Mouse (Mus musculus) brown adipose tissue, adult 24 weeks (tissue): ENCODE measurements at regions not wholly inside any gene's neighbourhood (a gene's known extent, or its start where the extent isn't known, plus 50 kb on each side); places are given as distances from the start of the nearest gene placed in this dataset.

ENCODE experiments used
- H3K27ac ChIP-seq: fragments of 200-500 bp; replicated peaks from 2 replicates; pipeline ENCODE4 v1.5.1; 2012; ENCODE audit warnings: low read depth, mild to moderate bottlenecking, low read length
- H3K4me1 ChIP-seq: fragments of 200-500 bp; 2 replicates; pipeline ENCODE4 v1.6.1; 2012; ENCODE audit warnings: low read length, mixed read lengths; ENCODE audit not compliant: control insufficient read depth, insufficient read depth, insufficient read length
- H3K4me3 ChIP-seq: fragments of 200-500 bp; 2 replicates; pipeline ENCODE4 v1.5.1; 2012; ENCODE audit warnings: low read depth, mild to moderate bottlenecking, low read length, moderate library complexity; ENCODE audit not compliant: insufficient read depth

DNA sequence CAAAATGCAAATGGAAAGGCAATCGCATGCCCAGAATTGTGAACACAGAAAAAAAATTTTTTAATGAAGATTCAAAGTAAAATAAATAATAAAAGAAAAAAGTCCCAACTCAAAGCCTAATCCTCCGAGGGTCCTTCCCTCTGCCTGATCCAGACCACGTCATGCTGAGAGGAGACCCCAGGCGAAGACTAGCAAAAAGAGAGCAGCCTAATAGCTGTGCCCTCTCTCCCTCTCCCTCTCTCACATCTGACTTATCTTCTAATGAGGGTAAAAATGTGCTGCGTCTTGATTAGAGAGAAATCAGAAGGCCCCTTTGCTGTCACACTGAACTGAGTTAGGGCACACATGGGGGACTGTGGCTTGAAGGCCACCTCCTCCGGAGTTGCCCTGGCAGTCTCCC, 163.1 kb upstream of the Nectin1 start:
- no peak overlapping the region for H3K27ac ChIP-seq
- no peaks in the 10 kb centered on the region for H3K4me1 ChIP-seq

DNA sequence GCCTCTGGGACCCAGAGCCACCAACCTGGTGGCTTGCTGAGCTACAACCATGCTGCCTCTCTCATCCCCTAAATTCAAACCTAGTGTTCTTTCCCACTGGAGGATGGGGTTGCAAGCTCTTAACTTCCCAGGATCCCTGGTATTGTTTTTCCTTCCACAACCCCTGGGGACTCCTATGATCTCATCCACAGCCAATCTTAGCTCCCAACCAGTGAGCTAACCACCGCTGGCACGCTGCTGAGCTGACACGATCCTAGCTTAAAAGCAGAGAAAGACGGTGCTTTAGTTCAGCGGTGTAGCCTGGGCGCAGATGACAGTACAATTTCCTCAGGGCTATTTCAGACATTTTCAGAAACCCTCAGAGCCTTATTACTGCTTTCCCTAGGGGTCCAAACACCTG, 158.2 kb upstream of the Nectin1 start:
- H3K4me1 ChIP-seq, result no peaks in the 10 kb centered on the region
- no peak overlapping the region for H3K27ac ChIP-seq
- no peak overlapping the region for H3K4me3 ChIP-seq

More for the DNA sequence above, 163.1 kb upstream of the Nectin1 start:
- H3K4me3 ChIP-seq, result no peak overlapping the region

DNA sequence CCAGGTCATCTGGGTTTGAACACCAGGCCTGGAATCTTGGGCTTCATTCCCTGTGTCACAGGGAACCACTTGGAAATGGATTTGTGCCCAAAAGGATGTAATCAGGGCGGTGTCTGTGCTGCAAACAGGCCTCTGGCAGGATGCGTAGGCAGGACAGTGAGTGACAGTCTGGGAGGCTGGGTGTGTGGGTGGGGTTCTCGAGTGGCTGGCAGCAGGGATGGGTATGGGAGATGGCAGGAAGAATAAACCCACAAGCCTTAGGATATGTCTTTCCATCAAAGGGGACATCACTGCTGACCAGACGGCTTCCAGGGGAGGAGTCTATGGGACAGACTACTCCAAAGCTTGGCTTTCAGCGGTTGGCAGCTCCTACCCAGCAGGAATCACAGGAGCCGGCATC, 150.5 kb upstream of the Nectin1 start:
- H3K27ac ChIP-seq, result no peak overlapping the region
- H3K4me3 ChIP-seq, result no peak overlapping the region
- no peaks in the 10 kb centered on the region for H3K4me1 ChIP-seq

DNA sequence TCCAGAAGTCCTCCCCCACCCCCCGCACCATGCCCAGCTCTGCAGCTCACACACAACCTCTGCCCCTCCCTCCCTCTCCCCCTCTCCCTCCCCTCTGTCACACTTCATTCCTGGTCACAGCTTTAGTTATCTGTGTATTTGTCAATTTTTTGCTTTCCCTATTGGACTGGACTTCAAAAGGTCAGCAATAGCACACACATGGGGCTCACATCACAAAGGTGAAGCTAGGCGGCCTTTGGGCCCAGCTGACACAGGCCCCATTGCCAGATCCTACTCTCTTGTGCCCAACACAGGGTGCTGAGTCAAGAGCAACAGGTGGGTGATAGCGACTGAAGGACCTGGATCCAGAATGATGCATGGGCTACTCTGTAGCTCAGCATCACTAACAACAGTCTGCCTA, 149.0 kb upstream of the Nectin1 start:
- Histone ChIP-seq H3K27ac (no peak overlapping the region), H3K4me3 (no peak overlapping the region), H3K4me1 (no peaks in the 10 kb centered on the region)

DNA sequence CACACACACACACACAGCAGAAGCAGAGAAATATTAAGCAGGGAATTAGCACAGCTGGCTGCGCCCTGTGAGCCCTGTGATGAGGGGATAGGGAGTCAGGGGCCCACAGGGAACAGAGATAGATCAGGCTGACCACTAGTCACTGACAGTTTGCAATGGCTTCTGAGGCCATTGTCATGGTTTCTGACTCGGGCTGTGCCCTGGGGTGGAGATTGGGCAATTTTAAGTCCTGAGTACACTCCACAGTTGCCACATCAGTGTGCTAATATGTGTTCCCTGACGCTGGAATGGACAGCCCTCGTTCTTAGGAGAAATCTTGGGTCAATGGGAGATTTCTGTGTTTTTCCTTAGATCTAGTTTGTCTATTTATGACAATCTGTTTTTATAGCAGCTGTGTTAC, 148.3 kb upstream of the Nectin1 start:
- Histone ChIP-seq H3K27ac (no peak overlapping the region), H3K4me1 (no peaks in the 10 kb centered on the region), H3K4me3 (no peak overlapping the region)

DNA sequence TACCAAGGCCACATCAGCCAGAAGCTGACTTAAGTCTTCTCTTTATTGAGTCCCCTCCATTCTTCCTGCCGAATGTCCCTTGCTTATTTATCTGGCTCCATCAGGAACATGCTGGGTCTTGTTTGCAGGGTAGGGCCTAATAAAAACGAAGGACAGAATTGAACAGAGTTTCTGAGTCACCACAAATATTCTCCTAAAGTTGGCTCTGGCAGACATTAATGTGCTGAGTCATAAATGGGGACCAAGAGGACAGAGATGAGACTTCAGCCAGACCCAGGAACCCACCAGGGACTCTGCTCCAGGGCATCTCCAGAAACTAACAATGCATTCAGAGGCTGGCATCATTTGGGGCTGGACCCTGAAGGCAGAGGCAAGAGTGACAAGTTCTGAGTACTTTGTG, 143.4 kb upstream of the Nectin1 start:
- Histone ChIP-seq H3K27ac (no peak overlapping the region), H3K4me1 (no peaks in the 10 kb centered on the region), H3K4me3 (no peak overlapping the region)

DNA sequence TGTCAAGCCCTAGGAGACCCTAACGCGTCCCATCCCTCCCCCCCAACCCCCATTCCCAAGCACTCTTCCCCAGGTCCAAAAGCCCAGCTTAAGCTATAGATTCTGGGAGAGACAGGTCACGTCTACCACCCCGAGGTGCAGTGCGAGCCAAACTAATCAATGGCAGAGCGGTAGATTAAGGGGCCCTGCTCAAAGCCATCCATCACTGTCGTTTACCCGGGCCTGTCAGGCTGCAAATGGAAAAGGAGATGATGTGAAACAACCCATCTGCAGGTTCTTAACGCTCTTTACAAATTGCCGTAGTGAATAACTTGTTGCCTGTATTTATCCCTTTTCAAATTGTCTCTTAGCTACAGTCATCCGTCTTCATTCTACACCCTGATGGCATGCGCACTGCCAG, 126.2 kb upstream of the Nectin1 start:
- Histone ChIP-seq H3K4me1 (no peaks in the 10 kb centered on the region), H3K27ac (no peak overlapping the region), H3K4me3 (no peak overlapping the region)

DNA sequence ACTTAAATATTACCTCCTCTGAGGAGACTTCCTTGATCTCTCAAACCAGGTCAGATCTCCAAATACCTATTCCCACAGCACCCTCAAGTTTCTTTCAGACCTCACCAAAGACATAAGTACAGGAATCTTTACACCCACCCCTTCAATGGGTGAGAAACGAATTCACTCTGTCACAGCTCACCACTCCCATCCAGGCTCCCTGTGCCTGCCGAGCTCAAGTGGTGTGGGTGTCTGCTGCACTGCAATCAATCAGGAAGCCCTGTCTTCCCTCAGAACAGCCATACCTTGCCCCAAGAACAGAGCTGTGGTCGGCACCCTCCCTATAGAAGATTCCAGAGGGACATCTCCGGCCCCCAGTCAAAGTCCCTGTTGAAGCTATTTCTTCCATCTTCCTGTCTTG, 116.2 kb upstream of the Nectin1 start:
- H3K4me3 ChIP-seq, result no peak overlapping the region
- H3K4me1 ChIP-seq, result no peaks in the 10 kb centered on the region
- H3K27ac ChIP-seq, result no peak overlapping the region

DNA sequence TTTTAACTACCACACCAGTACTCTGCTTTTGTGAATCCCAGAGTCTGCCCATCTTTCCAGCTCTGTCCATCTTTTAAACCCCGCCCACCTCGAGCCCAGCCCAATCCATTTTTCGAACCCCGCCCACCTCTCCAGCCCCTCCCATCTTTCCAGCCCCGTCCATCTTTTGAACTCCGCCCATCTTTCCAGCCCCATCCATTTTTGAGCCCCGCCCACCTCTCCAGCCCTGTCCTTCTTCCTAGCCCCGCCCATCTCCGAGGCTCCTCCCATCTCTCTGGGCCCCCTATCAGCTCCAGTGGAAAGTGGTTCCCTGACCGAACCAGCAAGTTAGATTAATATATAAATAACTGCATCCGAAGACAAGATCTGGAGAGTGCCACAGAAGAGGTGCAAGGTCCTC, 115.0 kb upstream of the Nectin1 start:
- H3K27ac ChIP-seq, result no peak overlapping the region
- H3K4me1 ChIP-seq, result no peaks in the 10 kb centered on the region
- H3K4me3 ChIP-seq, result no peak overlapping the region

DNA sequence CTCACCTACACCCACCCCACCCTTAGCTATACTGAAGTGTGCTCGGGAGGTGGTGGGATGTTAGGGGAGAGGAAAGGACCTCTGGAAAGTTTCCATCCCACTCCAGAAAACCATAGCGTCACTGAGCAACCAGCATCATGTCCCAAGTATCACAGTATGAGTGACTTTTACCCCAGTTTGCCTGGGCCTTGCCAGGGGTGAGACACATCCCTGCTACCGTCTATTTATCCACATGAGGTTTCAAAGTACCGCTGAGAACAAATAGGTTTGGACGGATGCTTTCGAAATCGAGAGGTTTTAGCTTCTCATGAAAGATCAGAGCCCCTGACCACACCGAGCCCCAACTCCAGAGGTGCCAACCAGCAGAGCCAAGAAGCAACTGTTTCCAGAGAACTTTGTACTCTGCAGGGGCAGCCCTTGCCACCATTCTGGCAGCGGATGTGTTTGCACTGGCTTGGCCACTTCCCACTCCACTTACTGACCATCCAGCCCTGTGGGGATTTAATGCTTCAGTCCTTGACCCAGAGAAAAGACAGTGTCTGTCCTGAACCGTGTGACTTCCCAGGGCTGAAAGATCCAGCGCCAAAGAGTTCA, 107.3 kb upstream of the Nectin1 start:
- Histone ChIP-seq H3K27ac (no peak overlapping the region), H3K4me3 (no peak overlapping the region), H3K4me1 (no peaks in the 10 kb centered on the region)

DNA sequence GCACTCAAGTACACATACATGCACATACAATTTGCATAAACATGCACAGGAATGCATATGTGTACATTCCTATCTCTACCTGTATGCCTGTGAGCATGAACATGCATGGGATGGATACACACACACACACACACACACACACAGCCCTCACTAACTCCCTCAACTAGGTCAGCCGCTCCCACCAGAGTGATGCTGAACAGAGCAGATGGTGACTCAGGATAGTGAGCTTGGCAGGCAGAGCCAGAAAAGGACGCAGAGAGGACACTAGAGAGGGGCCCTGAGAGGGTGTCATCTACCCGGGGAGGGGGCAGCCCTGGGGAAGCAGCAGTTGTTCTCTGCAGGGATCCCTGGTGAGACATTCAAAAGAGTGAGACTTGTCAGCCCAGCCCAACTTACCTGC, 85.6 kb upstream of the Nectin1 start:
- H3K4me1 ChIP-seq, result no peaks in the 10 kb centered on the region
- no peak overlapping the region for H3K4me3 ChIP-seq
- H3K27ac ChIP-seq, result no peak overlapping the region

DNA sequence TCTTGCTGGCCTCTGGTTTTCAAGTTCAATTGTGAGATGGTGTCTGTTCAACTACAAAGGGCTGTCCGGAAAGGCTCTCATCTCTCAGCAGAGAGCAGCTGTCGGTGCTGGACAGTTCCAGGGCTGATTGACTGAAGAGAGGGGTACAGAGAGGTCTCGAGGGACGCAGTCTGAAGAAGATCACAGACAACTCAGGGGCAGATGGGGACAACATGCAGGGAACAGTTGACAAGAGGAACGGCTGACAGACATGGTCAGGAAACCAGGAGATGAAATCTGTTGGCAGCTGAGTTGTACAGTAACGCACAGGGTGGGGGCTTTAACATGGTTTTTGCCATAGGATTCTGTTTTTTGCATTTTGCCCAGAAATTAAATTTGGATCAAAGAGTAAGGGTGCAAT, 84.5 kb upstream of the Nectin1 start:
- H3K27ac ChIP-seq, result no peak overlapping the region
- no peak overlapping the region for H3K4me3 ChIP-seq
- no peaks in the 10 kb centered on the region for H3K4me1 ChIP-seq

DNA sequence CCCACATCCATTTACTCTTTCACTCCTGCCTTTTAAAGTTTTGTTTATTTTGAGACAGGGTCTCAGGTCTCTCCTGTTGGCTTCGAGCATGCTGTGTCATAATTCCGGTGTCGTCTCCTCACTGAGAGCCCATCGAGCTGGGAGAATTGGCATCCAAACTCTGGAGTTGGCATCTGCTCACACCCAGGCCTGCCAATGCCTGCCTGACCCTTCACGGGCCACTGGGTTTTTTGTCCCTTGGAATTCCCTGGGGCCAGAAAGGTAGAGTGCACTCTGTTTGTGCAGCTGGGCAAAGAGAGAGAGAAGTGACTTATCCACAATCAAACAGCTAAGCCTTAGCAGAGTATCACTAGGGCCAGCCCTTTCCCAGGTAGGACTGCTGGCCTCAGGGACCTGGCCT, 83.6 kb upstream of the Nectin1 start:
- no peaks in the 10 kb centered on the region for H3K4me1 ChIP-seq
- no peak overlapping the region for H3K4me3 ChIP-seq
- no peak overlapping the region for H3K27ac ChIP-seq

DNA sequence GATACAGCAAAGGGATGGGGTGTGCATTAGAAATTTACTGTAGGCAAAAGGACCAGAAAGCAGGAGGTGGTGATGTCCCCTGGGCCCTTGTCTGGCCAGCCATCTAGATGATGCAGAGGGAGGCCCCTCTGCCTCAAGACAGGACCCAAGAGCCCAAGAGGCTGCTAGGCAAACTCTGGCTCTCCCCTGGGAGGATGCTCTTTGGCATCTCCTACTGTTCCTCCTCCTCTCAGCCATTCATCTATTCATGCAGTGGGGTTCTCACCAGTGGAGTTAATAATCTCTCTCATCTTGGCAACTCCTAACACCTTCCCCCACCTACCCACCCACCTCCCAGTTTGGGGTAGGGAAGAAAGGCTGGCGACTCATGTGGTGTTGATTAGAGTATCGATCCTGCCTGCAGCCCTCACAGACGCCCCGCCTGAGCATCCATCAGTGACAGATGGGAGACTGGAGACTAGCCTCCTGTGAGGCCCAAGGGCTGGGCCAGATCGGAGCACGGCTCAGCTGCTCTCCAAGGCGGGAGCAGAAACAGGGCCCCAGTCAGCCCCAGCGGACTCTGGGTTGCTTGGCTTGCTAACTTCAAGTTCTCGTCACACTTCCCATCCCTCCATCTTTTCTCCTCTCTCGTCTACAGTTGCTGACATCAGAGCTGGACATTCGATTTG, 82.8 kb upstream of the Nectin1 start:
- Histone ChIP-seq H3K4me3 (no peak overlapping the region), H3K4me1 (no peaks in the 10 kb centered on the region), H3K27ac (no peak overlapping the region)

DNA sequence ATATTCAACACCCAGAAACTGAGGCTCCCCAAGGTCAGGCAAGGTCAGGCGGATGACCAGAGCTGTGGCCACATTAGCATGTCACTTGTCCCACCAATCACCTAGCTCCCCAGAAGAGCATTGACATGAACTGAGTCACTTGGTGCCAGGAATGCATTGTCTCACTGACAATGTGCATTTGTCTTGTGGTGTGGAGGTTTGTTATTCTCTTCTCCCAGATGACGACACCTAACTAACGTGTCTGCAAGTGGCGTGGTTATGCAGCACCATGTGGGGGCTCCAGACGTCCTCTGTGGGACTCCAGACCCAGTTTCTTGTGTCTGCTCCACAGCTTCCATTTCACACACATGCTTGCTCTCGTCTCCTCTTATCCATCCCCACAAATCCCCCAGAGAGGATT, 82.1 kb upstream of the Nectin1 start:
- H3K4me3 ChIP-seq, result no peak overlapping the region

DNA sequence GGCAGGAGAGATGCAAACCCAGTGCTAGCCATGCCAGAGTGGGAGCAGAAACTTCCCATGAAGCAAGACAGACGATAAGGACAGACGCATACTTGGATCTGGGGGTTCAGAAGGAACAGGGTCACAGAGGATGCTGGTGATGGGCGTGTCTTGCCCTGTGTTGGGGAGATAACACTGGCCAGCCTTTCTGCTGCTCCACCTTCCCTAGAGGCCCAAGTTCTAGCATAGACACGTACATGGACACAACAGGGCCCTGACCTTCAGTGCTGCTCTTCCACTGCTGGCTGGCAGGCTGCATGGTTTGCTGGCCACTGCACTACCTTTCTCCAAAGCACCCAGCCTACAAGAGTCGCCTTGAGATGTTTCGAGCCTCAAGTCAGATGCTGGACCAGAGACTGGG, 76.4 kb upstream of the Nectin1 start:
- Histone ChIP-seq H3K27ac (no peak overlapping the region), H3K4me3 (no peak overlapping the region), H3K4me1 (no peaks in the 10 kb centered on the region)

More for the DNA sequence above, 82.1 kb upstream of the Nectin1 start:
- no peaks in the 10 kb centered on the region for H3K4me1 ChIP-seq
- H3K27ac ChIP-seq, result no peak overlapping the region
